Mouse (Mus musculus): ENCODE data around the gene Tnfsf10. TPM values are rescaled to one million over a fixed set of nuclear protein-coding genes. Genes with fewer than 3 reads are reported as not detected.

Tnfsf10 gene
- polyA plus RNA-seq, 1 experiment from 2014 or later = 0.07 TPM

- Histone ChIP-seq H3K27me3 (ENCODE audit: control insufficient read depth, insufficient read depth, low read length) (no peaks in the 10 kb centered on the region), H3K4me3 (ENCODE audit: low read depth, low read length) (no peak overlapping the region), H3K36me3 (ENCODE audit: control insufficient read depth, insufficient read depth, low read length) (no peaks in the 10 kb centered on the region), H3K27ac (ENCODE audit: low read depth, low read length) (no peak overlapping the region), H3K9ac (replicated peaks; ENCODE audit: low read depth, low read length) (no peak overlapping the region), H3K4me2 (ENCODE audit: low read depth, low read length) (no peak overlapping the region), H3K9me3 (ENCODE audit: control insufficient read depth, low read length) (no peaks in the 10 kb centered on the region), H3K4me1 (ENCODE audit: control insufficient read depth, insufficient read depth, low read length) (no peaks in the 10 kb centered on the region)
- ATAC-seq (ENCODE audit: low read depth) = peak; percentile 47; the same call in 1 of the 2 replicates
- 61% methylated on average over 7 of the region's 7 CpGs for WGBS
Observed at GRCm38 (mm10) chr3:27293645-27294385, 23.0 kb upstream of the Tnfsf10 start.

- H3K36me3 ChIP-seq (ENCODE audit: control insufficient read depth, insufficient read depth, low read length) = no peaks in the 10 kb centered on the region
- H3K4me3 ChIP-seq (ENCODE audit: low read depth, low read length) = no peak overlapping the region
- WGBS = 81% methylated on average over 4 of the region's 4 CpGs
- no peaks in the 10 kb centered on the region for H3K4me1 ChIP-seq (ENCODE audit: control insufficient read depth, insufficient read depth, low read length)
- H3K27ac ChIP-seq (ENCODE audit: low read depth, low read length) = no peak overlapping the region
- H3K27me3 ChIP-seq (ENCODE audit: control insufficient read depth, insufficient read depth, low read length) = no peaks in the 10 kb centered on the region
- no peak overlapping the region for H3K4me2 ChIP-seq (ENCODE audit: low read depth, low read length)
- ATAC-seq (ENCODE audit: low read depth) = no peak
- H3K9me3 ChIP-seq (ENCODE audit: control insufficient read depth, low read length) = no peaks in the 10 kb centered on the region
- no peak overlapping the region for H3K9ac ChIP-seq (replicated peaks; ENCODE audit: low read depth, low read length)
Observed at GRCm38 (mm10) chr3:27300451-27300850, 16.4 kb upstream of the Tnfsf10 start.

- no peak overlapping the region for H3K4me3 ChIP-seq (ENCODE audit: low read depth, low read length)
- H3K36me3 ChIP-seq (ENCODE audit: control insufficient read depth, insufficient read depth, low read length) = no peaks in the 10 kb centered on the region
- no peaks in the 10 kb centered on the region for H3K9me3 ChIP-seq (ENCODE audit: control insufficient read depth, low read length)
- H3K9ac ChIP-seq (replicated peaks; ENCODE audit: low read depth, low read length) = no peak overlapping the region
- no peaks in the 10 kb centered on the region for H3K27me3 ChIP-seq (ENCODE audit: control insufficient read depth, insufficient read depth, low read length)
- H3K4me1 ChIP-seq (ENCODE audit: control insufficient read depth, insufficient read depth, low read length) = no peaks in the 10 kb centered on the region
- no peak overlapping the region for H3K4me2 ChIP-seq (ENCODE audit: low read depth, low read length)
- H3K27ac ChIP-seq (ENCODE audit: low read depth, low read length) = no peak overlapping the region
- 50% methylated on average over 9 of the region's 9 CpGs for WGBS
- ATAC-seq (ENCODE audit: low read depth) = no peak
Observed at GRCm38 (mm10) chr3:27302339-27303022, 14.3 kb upstream of the Tnfsf10 start.

- 85% methylated on average over 10 of the region's 10 CpGs for WGBS
- H3K4me2 ChIP-seq (ENCODE audit: low read depth, low read length) = no peak overlapping the region
- H3K4me1 ChIP-seq (ENCODE audit: control insufficient read depth, insufficient read depth, low read length) = no peaks in the 10 kb centered on the region
- H3K27me3 ChIP-seq (ENCODE audit: control insufficient read depth, insufficient read depth, low read length) = no peaks in the 10 kb centered on the region
- no peak overlapping the region for H3K9ac ChIP-seq (replicated peaks; ENCODE audit: low read depth, low read length)
- no peaks in the 10 kb centered on the region for H3K36me3 ChIP-seq (ENCODE audit: control insufficient read depth, insufficient read depth, low read length)
- no peak overlapping the region for H3K4me3 ChIP-seq (ENCODE audit: low read depth, low read length)
- H3K27ac ChIP-seq (ENCODE audit: low read depth, low read length) = no peak overlapping the region
- no peaks in the 10 kb centered on the region for H3K9me3 ChIP-seq (ENCODE audit: control insufficient read depth, low read length)
- ATAC-seq (ENCODE audit: low read depth) = no peak
Observed at GRCm38 (mm10) chr3:27306815-27307214, 10.0 kb upstream of the Tnfsf10 start.

- Histone ChIP-seq H3K4me3 (ENCODE audit: low read depth, low read length) (no peak overlapping the region), H3K4me2 (ENCODE audit: low read depth, low read length) (no peak overlapping the region), H3K9ac (replicated peaks; ENCODE audit: low read depth, low read length) (no peak overlapping the region), H3K27me3 (ENCODE audit: control insufficient read depth, insufficient read depth, low read length) (no peaks in the 10 kb centered on the region), H3K36me3 (ENCODE audit: control insufficient read depth, insufficient read depth, low read length) (no peaks in the 10 kb centered on the region), H3K9me3 (ENCODE audit: control insufficient read depth, low read length) (no peaks in the 10 kb centered on the region), H3K27ac (ENCODE audit: low read depth, low read length) (no peak overlapping the region), H3K4me1 (ENCODE audit: control insufficient read depth, insufficient read depth, low read length) (no peaks in the 10 kb centered on the region)
- ATAC-seq (ENCODE audit: low read depth) = no peak
- 98% methylated on average over 7 of the region's 7 CpGs for WGBS
Observed at GRCm38 (mm10) chr3:27310973-27311372, 5.9 kb upstream of the Tnfsf10 start.

GRCm38 (mm10) chr3:27311475-27311874 lies 5.4 kb upstream of the Tnfsf10 start:
- Histone ChIP-seq H3K9ac (replicated peaks; ENCODE audit: low read depth, low read length) (no peak overlapping the region), H3K4me3 (ENCODE audit: low read depth, low read length) (no peak overlapping the region), H3K27me3 (ENCODE audit: control insufficient read depth, insufficient read depth, low read length) (no peaks in the 10 kb centered on the region), H3K27ac (ENCODE audit: low read depth, low read length) (no peak overlapping the region), H3K36me3 (ENCODE audit: control insufficient read depth, insufficient read depth, low read length) (no peaks in the 10 kb centered on the region), H3K4me2 (ENCODE audit: low read depth, low read length) (no peak overlapping the region), H3K4me1 (ENCODE audit: control insufficient read depth, insufficient read depth, low read length) (no peaks in the 10 kb centered on the region), H3K9me3 (ENCODE audit: control insufficient read depth, low read length) (no peaks in the 10 kb centered on the region)
- no peak for ATAC-seq (ENCODE audit: low read depth)
- 90% methylated on average over 4 of the region's 4 CpGs for WGBS

- H3K27me3 ChIP-seq (ENCODE audit: control insufficient read depth, insufficient read depth, low read length) = no peaks in the 10 kb centered on the region
- WGBS = 78% methylated on average over 2 of the region's 2 CpGs
- no peak for ATAC-seq (ENCODE audit: low read depth)
- no peak overlapping the region for H3K4me3 ChIP-seq (ENCODE audit: low read depth, low read length)
- H3K9ac ChIP-seq (replicated peaks; ENCODE audit: low read depth, low read length) = no peak overlapping the region
- H3K4me2 ChIP-seq (ENCODE audit: low read depth, low read length) = no peak overlapping the region
- H3K27ac ChIP-seq (ENCODE audit: low read depth, low read length) = no peak overlapping the region
- no peaks in the 10 kb centered on the region for H3K9me3 ChIP-seq (ENCODE audit: control insufficient read depth, low read length)
- no peaks in the 10 kb centered on the region for H3K4me1 ChIP-seq (ENCODE audit: control insufficient read depth, insufficient read depth, low read length)
- no peaks in the 10 kb centered on the region for H3K36me3 ChIP-seq (ENCODE audit: control insufficient read depth, insufficient read depth, low read length)
Observed at GRCm38 (mm10) chr3:27314506-27315164, 2.2 kb upstream of the Tnfsf10 start.

- H3K27me3 ChIP-seq (ENCODE audit: control insufficient read depth, insufficient read depth, low read length) = no peaks in the 10 kb centered on the region
- H3K9ac ChIP-seq (replicated peaks; ENCODE audit: low read depth, low read length) = no peak overlapping the region
- H3K4me2 ChIP-seq (ENCODE audit: low read depth, low read length) = no peak overlapping the region
- no peaks in the 10 kb centered on the region for H3K9me3 ChIP-seq (ENCODE audit: control insufficient read depth, low read length)
- H3K27ac ChIP-seq (ENCODE audit: low read depth, low read length) = no peak overlapping the region
- H3K36me3 ChIP-seq (ENCODE audit: control insufficient read depth, insufficient read depth, low read length) = no peaks in the 10 kb centered on the region
- H3K4me3 ChIP-seq (ENCODE audit: low read depth, low read length) = no peak overlapping the region
- no peak for ATAC-seq (ENCODE audit: low read depth)
- H3K4me1 ChIP-seq (ENCODE audit: control insufficient read depth, insufficient read depth, low read length) = no peaks in the 10 kb centered on the region
- 69% methylated on average over 4 of the region's 4 CpGs for WGBS
Observed at GRCm38 (mm10) chr3:27317288-27318024, 628 bp downstream of the Tnfsf10 start.

All from neural tube, embryonic 14.5 days (tissue).